Mouse (Mus musculus): ENCODE measurements around the gene Mvd.

The Mvd gene

DNA sequence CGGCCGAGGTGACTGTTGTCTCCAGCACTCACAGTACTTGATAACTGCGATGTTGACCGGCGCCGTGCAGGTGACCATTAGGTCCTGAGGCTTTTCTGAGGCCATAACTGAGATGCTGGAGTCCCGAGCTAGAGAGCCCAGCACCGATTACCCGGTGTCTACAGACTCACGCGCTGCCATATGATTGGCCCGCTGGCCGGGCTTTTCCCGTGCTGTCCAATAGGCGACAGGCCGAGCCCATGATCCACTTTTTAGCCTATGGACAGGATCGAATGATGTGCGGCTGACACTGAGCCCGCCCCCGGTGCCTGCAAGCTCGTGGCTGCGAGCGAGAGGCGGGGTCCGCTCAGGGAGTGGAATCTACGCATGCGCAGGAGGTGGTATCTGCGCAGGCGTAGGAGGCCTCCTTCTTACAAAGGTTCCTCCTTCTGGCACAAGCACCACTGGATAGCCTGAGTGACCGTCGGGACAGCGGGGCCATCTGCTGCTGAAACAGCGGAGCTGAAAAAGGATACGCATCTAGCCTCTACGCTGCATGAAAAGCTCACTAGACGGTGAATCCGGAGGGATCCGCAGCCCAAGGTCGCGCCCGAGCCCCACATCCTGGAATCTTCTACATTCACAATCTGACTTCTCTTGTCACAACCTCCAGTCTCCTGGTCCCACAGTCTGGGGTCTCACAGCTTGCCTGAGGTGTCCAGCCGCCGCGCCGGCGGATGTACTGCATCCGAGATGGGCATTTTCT lies at the start of gene Mvd:
Gene Mvd, minus strand, starts transcription at position 161 of the 745 bp plus-strand sequence.
- DNase-seq (ENCODE audit: low read depth, low spot score) = peak; percentile 98

GRCm38 (mm10) chr8:122488387-122488786 lies 45.2 kb upstream of the Mvd start:
- no peak for DNase-seq (ENCODE audit: low read depth, low spot score)

- DNase-seq (ENCODE audit: low read depth, low spot score) = no peak
Measured at GRCm38 (mm10) chr8:122484831-122485230, 41.6 kb upstream of the Mvd start.

DNA sequence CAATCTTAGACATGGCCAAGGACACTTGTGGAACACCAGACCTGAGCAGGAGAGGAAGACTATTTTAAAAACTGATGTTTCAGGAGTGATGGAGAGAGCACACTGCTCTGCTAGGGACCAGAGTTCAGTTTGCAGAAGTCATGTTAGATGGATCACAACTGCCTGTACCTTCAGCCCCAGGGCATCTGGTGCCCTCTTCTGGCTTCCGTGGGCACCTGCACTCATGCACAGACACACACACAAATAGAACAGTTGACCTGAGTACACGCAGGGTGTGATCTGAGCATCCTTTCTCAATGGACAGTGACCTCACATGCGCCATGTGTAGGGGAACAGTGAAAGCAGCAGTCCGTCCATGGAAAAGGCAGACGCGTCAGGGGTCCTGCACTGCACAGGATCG lies 40.7 kb upstream of the Mvd start:
- DNase-seq (ENCODE audit: low read depth, low spot score) = no peak

- no peak for DNase-seq (ENCODE audit: low read depth, low spot score)
Measured at GRCm38 (mm10) chr8:122482448-122482847, 39.2 kb upstream of the Mvd start.

DNA sequence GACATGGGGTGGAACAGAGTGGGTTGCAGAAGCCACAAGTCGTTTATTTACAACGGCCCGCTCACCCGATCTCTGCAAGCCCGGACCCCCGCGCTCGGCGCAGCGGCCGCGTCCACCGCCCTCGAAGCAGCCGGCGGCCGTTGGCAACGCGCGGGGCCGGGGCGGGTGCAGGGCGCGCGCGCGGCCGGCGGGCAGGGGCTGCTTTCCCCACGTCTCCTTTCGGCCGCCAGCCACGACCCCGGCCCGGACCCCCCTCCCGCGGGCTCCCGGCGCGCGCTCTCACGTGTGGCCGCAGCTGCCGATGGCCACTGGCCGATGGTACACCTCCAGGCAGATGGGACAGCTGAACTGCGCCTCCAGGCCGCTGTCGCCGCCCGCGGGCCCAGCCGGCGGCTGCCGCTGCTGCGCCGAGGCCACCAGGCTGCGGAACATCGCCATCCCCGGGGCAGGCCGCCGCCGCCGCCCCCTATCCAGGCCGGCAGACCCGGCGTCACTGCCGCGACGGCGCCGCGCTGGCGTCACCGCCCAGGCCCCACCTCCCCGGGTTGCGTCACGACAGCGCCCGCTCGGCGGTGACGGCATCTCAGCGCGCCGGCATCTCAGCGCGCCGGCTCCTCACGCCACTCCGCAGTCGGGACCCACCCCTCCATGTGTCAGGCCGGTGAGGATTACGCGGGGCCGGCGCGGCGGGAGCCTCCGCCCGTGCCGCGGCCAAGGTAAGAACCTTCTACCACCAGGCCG lies 32.5 kb upstream of the Mvd start, which contains the start of the genes Rnf166 and Ctu2:
Gene Rnf166, minus strand, starts transcription at position 485 of the 741 bp plus-strand sequence.
Gene Ctu2, plus strand, starts transcription at position 564 of the 741 bp plus-strand sequence.
- DNase-seq (ENCODE audit: low read depth, low spot score) = peak; percentile 89

- no peak for DNase-seq (ENCODE audit: low read depth, low spot score)
Measured at GRCm38 (mm10) chr8:122474951-122475560, 31.8 kb upstream of the Mvd start.

DNA sequence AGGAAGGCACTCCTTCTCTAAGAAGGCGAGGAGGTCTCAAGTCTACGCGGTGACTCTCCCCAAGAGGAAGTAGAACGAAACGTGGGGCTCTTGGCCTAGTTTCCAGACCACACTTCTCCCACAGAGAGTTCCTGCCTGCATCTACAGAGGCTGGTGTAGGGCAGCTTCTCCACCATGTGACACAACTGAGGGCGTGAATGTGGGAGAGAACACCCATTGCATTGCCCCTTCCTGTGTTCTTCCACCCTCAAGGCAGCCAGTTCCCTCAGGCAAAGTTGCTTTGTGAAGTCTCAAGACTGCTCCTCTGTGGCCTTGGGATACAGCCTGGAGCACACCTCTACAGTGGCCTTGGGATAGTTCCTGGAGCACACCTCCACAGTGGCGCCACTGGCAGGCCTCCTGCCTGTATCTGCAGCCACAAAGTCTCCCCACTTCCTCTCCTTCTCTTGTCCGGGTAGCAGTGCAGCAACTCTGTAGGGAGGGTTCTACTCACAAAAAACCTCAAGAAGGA lies 30.7 kb upstream of the Mvd start:
- DNase-seq (ENCODE audit: low read depth, low spot score) = no peak

DNA sequence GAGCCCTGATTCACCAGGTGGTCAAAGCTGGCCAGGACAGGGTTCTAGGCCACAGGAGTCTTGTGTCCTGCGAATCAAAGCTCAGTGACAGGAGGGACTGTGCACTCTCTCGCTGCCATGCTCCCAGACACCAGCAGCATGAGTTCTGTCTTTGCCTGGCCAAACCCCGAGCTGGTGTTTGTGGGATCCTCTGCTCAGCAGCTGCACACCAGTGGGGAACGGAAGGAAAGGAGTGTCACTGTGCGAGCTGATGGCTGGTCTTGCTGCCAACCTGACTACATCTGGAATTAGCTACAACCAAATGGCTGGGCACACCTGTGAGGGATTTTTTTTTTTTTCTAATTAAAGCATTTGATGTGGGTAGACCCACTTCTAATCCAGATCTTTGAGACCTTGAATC lies 27.5 kb upstream of the Mvd start:
- DNase-seq (ENCODE audit: low read depth, low spot score) = no peak

GRCm38 (mm10) chr8:122469965-122470364 lies 26.7 kb upstream of the Mvd start:
- DNase-seq (ENCODE audit: low read depth, low spot score) = no peak

- no peak for DNase-seq (ENCODE audit: low read depth, low spot score)
Measured at GRCm38 (mm10) chr8:122469407-122469806, 26.2 kb upstream of the Mvd start.

DNA sequence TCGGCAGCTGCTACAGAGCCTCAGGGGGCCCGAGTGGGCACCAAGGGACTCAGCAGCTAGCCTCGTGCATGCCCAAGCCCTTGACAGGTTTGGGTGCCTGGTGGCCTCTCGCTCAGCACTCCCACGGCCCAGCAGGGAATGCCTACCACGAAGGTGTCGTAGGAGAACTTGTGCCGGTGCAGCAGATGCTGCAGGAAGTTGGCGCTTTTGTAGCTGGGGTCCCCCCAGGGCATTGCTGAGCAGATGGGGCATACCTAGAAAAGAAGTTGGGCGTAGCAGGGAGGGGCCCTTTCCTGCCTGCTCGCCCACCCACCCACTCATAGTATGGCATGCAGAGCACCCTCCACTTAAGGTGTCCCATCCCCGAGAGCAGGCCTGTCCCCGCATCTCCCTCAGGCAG lies 24.6 kb upstream of the Mvd start:
- no peak for DNase-seq (ENCODE audit: low read depth, low spot score)

DNA sequence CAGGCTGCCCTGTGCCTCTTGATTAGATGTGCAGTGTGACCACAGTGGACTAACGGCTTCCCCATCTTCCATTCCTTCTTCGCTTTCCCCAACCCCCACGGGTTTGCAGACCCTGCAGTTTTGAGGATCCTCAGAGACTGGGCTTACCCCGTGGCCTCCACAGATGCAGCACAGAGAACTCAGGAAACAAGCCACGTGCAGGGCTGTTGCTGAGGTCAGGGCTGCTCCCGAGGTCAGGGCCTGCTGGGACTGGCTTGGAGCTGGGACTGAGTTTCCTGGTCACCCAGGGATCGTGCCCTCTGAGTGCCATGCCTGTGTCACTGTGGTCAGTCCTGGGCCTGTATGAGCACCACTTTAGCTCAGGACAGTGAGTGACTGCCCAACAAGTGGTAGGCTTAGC lies 21.8 kb upstream of the Mvd start:
- DNase-seq (ENCODE audit: low read depth, low spot score) = no peak

DNA sequence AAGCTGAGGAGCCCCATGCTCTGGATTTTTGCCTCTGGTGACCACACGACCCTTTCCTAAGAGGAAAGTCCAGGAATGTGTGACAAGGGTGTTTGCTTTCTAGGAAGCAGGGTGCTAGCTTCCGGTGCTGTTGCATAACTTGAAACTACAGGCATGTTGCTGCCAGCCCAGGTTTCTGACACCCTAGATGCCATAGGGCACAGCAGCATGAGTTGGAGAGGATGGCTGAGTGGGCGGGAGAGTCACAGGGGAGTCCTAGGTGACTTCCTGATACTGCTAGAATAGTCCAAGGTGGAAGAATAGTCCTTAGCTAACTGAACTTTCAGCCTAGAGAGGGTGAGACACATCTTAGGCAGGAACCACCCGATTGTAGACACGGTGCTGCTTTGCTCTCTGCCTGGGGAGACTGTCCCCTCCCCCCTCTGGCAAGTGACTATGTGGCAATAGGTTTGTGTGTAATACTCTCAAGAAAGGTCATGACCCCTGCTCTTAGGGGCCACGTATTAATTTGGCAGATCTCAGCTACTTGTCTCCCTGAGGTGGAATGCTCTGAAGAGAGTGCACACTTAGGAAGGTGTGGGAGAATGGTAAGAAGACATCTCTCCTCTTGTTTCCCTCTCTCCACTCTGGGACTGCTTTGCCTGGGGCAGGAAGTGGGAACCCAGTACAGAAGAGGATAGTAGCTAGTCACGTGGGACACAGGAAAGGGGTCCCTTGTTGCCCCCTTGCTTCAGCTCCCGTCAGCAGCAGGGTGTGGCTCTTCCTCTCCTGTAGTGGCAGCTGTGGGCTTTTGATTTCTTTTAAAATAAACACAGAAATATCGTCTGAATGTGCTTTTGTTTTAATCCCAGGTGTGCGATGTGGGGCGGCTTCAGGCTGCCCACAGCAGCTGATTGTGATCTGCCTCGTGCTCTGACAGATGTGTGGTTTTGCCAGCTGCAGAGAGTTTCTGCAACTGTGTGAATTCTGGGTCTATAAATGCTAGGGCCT lies 20.7 kb upstream of the Mvd start:
- no peak for DNase-seq (ENCODE audit: low read depth, low spot score)

GRCm38 (mm10) chr8:122462510-122462909 lies 19.3 kb upstream of the Mvd start:
- no peak for DNase-seq (ENCODE audit: low read depth, low spot score)

DNA sequence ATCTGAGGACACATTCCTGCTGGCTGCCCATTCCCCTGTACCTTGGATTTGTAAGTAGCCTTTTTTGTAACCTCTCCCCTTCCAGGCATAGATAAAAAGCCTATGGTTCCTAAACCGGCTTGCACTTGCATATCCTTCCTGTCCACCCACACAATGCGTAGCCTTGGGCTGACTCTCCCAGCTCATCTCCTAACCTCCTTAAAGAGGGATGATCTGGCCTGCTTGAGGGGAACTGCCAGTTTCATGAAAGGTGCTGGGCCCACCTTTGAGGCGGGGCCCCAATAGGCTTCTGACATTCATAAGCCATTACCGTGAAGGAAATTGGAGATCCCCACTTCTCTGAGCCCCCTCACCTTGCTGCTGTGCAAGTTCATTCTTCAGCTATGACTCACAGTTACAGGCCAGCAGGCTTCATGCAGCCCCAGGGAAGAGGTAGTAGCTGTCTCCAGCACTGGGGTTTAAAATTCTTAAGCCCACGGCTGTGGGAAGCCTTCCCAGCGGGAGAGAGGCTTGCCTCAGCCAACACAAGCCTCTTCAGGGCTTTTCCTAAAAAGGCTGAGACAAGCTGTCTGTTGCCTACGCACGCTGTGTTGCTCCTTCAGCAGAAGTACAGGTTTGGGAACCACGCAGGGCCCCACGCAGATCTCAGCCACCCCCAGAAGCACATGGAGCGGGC lies 18.4 kb upstream of the Mvd start:
- DNase-seq (ENCODE audit: low read depth, low spot score) = no peak

GRCm38 (mm10) chr8:122460524-122461472 lies 17.6 kb upstream of the Mvd start, which contains the start of gene Snai3:
TSS of gene Snai3 (minus strand) at chr8:122460733.
- no peak for DNase-seq (ENCODE audit: low read depth, low spot score)

DNA sequence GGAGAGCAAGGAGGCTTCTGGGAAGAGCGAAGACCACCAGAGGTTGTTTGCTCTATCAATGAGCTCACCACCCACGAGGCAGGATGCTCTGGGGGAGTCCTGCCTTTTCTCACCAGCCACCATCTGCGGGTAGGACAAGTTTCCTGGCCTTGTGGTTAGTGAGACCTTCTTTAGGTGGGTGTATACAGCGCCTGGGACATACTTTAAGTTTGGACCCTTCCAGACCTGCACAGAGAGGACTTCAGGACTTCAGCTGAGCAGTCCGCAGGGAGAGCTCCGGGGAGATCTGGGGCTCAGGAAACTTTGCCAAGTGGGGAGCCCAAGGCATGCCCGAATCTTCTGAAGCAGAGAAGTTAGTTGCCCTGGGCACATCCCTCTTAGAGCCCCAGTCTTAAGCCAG lies 16.8 kb upstream of the Mvd start:
- DNase-seq (ENCODE audit: low read depth, low spot score) = no peak

GRCm38 (mm10) chr8:122459218-122459900 lies 16.1 kb upstream of the Mvd start:
- DNase-seq (ENCODE audit: low read depth, low spot score) = no peak

Measured in WW6 (cell line).